Mouse (Mus musculus): Measurements from ENCODE around the gene Tdrkh. TPM values are rescaled to one million over a fixed set of nuclear protein-coding genes. Genes with fewer than 3 reads are reported as not detected.

The Tdrkh gene
- polyA plus RNA-seq, 1 experiment from 2014 or later, result 8.1 TPM

DNA sequence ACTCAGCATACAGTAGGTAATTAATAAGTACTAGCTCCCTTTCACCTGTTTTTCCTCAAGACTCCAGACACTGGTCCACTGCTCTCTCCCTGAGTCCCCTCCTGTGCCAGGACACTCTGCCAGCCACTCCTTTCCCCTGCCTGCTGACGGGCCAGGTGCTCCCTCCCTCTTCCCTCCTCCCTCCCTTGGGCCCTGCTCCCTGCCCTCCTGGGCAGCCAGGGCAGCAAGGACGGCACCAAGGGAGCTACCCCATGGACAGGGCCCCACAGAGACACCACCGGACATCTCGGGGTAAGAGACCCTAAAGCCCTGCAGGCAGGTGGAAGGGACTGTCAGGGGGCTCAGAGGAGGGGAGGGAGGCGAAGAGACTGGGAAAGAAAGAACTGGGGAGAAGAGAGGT lies 40.4 kb upstream of the Tdrkh start, which contains the start of gene Rorc:
Rorc (plus strand) TSS at position 154 of the 400 bp plus-strand sequence.
- H3K9ac ChIP-seq (ENCODE audit: low read depth, low read length), result no peak within 1 kb of the TSS; the same call in 1 of the 2 replicates
- H3K4me2 ChIP-seq (ENCODE audit: low read depth, low read length), result peak within 1 kb of the TSS; percentile 34
- H3K9me3 ChIP-seq (replicated peaks; ENCODE audit: control insufficient read depth, low read length), result no peaks in the 10 kb centered on the region
- H3K27ac ChIP-seq (ENCODE audit: low read length), result no peak within 1 kb of the TSS
- H3K4me3 ChIP-seq (ENCODE audit: low read depth, low read length), result peak within 1 kb of the TSS; percentile 4; the same call in 1 of the 2 replicates
- no peak for ATAC-seq (ENCODE audit: low read depth)
- no peaks in the 10 kb centered on the region for H3K36me3 ChIP-seq (ENCODE audit: control insufficient read depth, insufficient read depth)
- WGBS (ENCODE audit: insufficient replicate concordance), result 23% methylated on average over 5 of the region's 5 CpGs
- H3K27me3 ChIP-seq (ENCODE audit: control insufficient read depth, insufficient read depth, low read depth, low read length), result no peaks in the 10 kb centered on the region; the same call in 1 of the 2 replicates
- H3K4me1 ChIP-seq (ENCODE audit: control insufficient read depth, low read depth, low read length), result no peaks in the 10 kb centered on the region; the same call in none of the 2 replicates

DNA sequence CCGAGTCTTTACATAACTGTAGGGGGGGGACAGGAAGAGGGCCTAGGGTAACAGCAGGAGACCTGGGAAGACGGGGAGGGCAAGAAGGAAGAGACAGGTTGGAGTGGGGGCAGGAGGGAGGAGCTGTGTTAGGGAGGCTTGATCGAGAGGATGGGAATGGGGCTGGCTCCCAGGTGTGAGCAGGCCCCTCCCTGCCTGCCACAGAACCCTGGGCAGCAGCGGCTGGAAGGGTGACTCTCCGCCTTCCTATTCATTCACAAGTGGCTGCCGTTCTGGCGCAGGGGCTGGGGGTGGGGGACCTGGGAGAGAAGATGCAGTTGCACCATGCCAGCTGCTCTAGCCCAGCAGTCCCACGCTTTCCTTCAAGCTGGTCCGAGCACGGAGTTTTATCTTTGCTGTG lies 40.0 kb upstream of the Tdrkh start:
- no peak for ATAC-seq (ENCODE audit: low read depth)
- 11% methylated on average over 10 of the region's 10 CpGs for WGBS (ENCODE audit: insufficient replicate concordance)
- H3K36me3 ChIP-seq (ENCODE audit: control insufficient read depth, insufficient read depth), result no peaks in the 10 kb centered on the region
- no peak overlapping the region; the same call in 1 of the 2 replicates for H3K9ac ChIP-seq (ENCODE audit: low read depth, low read length)
- H3K27me3 ChIP-seq (ENCODE audit: control insufficient read depth, insufficient read depth, low read depth, low read length), result no peaks in the 10 kb centered on the region; the same call in 1 of the 2 replicates
- H3K4me1 ChIP-seq (ENCODE audit: control insufficient read depth, low read depth, low read length), result no peaks in the 10 kb centered on the region; the same call in none of the 2 replicates
- peak overlapping the region; percentile 34 for H3K4me2 ChIP-seq (ENCODE audit: low read depth, low read length)
- H3K9me3 ChIP-seq (replicated peaks; ENCODE audit: control insufficient read depth, low read length), result no peaks in the 10 kb centered on the region
- H3K27ac ChIP-seq (ENCODE audit: low read length), result no peak overlapping the region
- peak overlapping the region; percentile 4; the same call in 1 of the 2 replicates for H3K4me3 ChIP-seq (ENCODE audit: low read depth, low read length)

DNA sequence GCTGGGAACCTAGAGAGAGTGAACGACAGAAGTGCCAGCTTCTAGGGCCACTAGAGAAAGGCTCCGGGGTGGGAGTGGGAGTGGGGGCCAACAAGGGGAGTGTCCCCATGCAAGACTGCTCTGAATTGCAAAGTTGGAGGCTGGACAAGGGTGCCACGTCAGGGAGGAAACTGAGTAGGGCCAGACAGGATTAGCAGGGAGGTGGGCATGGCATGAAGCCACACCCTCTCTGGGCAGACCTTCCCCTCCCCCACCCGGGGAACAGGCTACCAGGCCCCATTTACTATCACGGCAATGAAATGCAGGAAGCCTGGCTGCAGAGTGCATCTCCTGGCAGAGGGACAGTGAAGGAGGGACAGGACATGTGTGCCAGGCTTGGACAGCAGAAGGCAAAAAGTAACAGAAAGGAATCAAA lies 39.5 kb upstream of the Tdrkh start:
- Histone ChIP-seq H3K27ac (ENCODE audit: low read length) (no peak overlapping the region), H3K4me3 (ENCODE audit: low read depth, low read length) (no peak overlapping the region)
- ATAC-seq (ENCODE audit: low read depth), result no peak

DNA sequence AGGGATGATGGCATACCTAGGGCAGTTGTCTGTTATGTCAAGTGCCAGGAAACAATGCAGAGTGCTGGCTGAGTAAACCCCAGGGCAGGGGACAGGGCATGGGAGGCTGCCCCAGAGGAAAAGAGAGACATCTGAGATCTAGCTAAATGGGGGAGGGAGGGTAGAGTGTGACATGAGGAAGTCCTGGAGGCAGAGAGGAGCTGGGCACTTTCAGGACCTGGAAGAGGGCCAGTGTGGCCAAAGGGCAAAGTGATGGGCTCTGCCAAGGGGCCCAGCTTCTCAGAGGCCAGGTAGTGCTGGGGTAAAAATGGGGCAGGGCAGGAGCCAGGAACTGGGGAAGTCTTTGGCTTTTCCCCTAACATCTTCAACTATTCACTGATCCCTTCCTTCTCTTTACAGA lies 38.4 kb upstream of the Tdrkh start:
- no peaks in the 10 kb centered on the region; the same call in 1 of the 2 replicates for H3K27me3 ChIP-seq (ENCODE audit: control insufficient read depth, insufficient read depth, low read depth, low read length)
- ATAC-seq (ENCODE audit: low read depth), result no peak
- no peaks in the 10 kb centered on the region for H3K9me3 ChIP-seq (replicated peaks; ENCODE audit: control insufficient read depth, low read length)
- no peak overlapping the region for H3K4me2 ChIP-seq (ENCODE audit: low read depth, low read length)
- H3K9ac ChIP-seq (ENCODE audit: low read depth, low read length), result no peak overlapping the region
- H3K27ac ChIP-seq (ENCODE audit: low read length), result no peak overlapping the region
- H3K4me3 ChIP-seq (ENCODE audit: low read depth, low read length), result no peak overlapping the region
- H3K4me1 ChIP-seq (ENCODE audit: control insufficient read depth, low read depth, low read length), result no peaks in the 10 kb centered on the region; the same call in none of the 2 replicates
- H3K36me3 ChIP-seq (ENCODE audit: control insufficient read depth, insufficient read depth), result no peaks in the 10 kb centered on the region

More for the DNA sequence above, 39.5 kb upstream of the Tdrkh start:
- no peaks in the 10 kb centered on the region; the same call in 1 of the 2 replicates for H3K27me3 ChIP-seq (ENCODE audit: control insufficient read depth, insufficient read depth, low read depth, low read length)
- no peaks in the 10 kb centered on the region for H3K36me3 ChIP-seq (ENCODE audit: control insufficient read depth, insufficient read depth)
- peak overlapping the region; percentile 34; the same call in 1 of the 2 replicates for H3K4me2 ChIP-seq (ENCODE audit: low read depth, low read length)
- no peaks in the 10 kb centered on the region for H3K9me3 ChIP-seq (replicated peaks; ENCODE audit: control insufficient read depth, low read length)
- no peaks in the 10 kb centered on the region; the same call in none of the 2 replicates for H3K4me1 ChIP-seq (ENCODE audit: control insufficient read depth, low read depth, low read length)
- WGBS (ENCODE audit: insufficient replicate concordance), result 5% methylated on average over 5 of the region's 5 CpGs
- no peak overlapping the region; the same call in 1 of the 2 replicates for H3K9ac ChIP-seq (ENCODE audit: low read depth, low read length)

DNA sequence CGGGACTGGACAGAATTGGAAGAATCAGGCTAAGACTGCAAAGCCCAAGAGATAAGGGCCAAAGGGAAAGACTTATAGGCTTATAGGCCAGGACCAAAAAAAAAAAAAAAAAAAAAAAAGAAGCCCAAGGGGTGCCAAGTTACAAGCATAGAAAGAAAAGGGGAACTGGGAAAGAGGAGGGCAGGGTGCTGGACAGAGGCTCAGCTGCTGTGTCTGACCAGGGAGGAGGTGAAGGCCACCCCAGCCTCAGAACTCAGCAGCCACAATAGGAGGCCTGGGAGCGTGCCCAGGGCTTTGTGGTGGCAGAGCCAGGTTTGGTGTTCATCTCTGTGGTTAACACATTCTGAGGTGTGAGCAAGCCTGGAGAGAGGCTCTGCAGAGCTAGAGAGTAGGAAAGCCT lies 37.9 kb upstream of the Tdrkh start:
- no peaks in the 10 kb centered on the region for H3K36me3 ChIP-seq (ENCODE audit: control insufficient read depth, insufficient read depth)
- no peaks in the 10 kb centered on the region; the same call in none of the 2 replicates for H3K4me1 ChIP-seq (ENCODE audit: control insufficient read depth, low read depth, low read length)
- no peak overlapping the region for H3K4me2 ChIP-seq (ENCODE audit: low read depth, low read length)

DNA sequence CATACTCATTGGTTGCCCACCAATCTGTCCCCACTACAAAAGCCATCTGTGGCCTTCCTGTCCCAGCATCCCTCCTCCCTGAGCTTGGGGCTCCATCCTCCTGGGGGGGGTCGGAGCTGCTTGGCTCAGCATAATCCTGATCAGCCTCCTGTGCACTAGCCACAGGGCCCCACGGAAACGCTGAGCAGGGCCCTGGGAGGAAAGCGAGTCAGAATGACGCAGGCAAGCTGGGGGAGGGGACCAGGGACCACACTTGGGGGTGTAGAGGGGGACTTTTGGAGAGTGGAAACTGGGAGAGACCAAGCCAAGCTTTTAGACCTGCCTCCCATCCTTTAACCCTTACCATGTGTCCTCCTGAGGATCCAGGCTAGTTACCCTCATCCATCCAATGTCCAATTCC lies 37.2 kb upstream of the Tdrkh start:
- H3K27ac ChIP-seq (ENCODE audit: low read length), result no peak overlapping the region
- 42% methylated on average over 5 of the region's 5 CpGs for WGBS (ENCODE audit: insufficient replicate concordance)
- no peak overlapping the region for H3K9ac ChIP-seq (ENCODE audit: low read depth, low read length)
- H3K4me1 ChIP-seq (ENCODE audit: control insufficient read depth, low read depth, low read length), result no peaks in the 10 kb centered on the region; the same call in none of the 2 replicates
- no peak overlapping the region for H3K4me3 ChIP-seq (ENCODE audit: low read depth, low read length)
- no peak for ATAC-seq (ENCODE audit: low read depth)
- H3K27me3 ChIP-seq (ENCODE audit: control insufficient read depth, insufficient read depth, low read depth, low read length), result no peaks in the 10 kb centered on the region; the same call in 1 of the 2 replicates
- no peak overlapping the region for H3K4me2 ChIP-seq (ENCODE audit: low read depth, low read length)
- H3K36me3 ChIP-seq (ENCODE audit: control insufficient read depth, insufficient read depth), result no peaks in the 10 kb centered on the region
- no peaks in the 10 kb centered on the region for H3K9me3 ChIP-seq (replicated peaks; ENCODE audit: control insufficient read depth, low read length)

More for the DNA sequence above, 37.9 kb upstream of the Tdrkh start:
- no peaks in the 10 kb centered on the region; the same call in 1 of the 2 replicates for H3K27me3 ChIP-seq (ENCODE audit: control insufficient read depth, insufficient read depth, low read depth, low read length)
- 41% methylated on average over 2 of the region's 2 CpGs for WGBS (ENCODE audit: insufficient replicate concordance)
- H3K9ac ChIP-seq (ENCODE audit: low read depth, low read length), result no peak overlapping the region
- H3K9me3 ChIP-seq (replicated peaks; ENCODE audit: control insufficient read depth, low read length), result no peaks in the 10 kb centered on the region
- ATAC-seq (ENCODE audit: low read depth), result no peak
- no peak overlapping the region for H3K4me3 ChIP-seq (ENCODE audit: low read depth, low read length)
- H3K27ac ChIP-seq (ENCODE audit: low read length), result no peak overlapping the region

DNA sequence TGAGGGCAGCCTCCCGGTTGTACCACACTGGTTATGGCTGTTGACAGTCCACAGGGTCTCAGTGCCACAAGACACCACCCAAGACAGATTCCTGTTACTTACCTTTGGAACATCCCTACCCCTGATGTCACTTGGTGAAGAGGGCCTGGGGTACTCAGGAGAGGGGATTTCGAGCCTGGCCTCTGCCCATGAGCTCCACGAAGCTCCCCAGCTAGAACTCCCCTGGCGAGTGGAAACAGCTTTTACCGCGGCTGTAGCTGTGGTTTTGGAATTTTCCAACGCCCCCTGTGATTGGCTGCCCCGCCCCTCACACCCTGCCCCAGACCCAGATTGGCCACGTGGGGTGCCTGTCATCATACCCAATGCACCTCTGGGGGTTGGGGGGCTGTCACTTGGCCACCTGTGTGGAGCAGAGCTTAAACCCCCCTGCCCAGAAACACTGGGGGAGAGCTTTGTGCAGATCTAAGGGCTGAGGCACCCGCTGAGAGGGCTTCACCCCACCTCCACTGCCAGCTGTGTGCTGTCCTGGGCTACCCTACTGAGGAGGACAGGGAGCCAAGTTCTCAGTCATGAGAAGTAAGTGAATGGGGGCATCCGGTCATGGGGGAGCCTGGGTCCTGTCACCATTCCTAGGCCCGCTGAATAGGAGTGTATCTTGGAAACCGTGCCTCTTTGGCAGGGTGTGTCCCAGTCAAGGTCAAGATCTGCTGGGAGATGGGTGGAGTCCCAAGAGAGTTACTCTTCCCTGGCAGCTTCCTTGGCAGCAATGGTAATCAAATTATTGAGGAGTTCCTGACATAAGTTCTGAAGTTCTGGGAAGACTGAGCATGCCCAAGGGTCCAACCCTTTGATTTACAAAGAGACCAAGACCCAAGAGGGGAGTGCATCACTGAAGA lies 35.8 kb upstream of the Tdrkh start:
- H3K4me2 ChIP-seq (ENCODE audit: low read depth, low read length), result no peak overlapping the region
- H3K36me3 ChIP-seq (ENCODE audit: control insufficient read depth, insufficient read depth), result no peaks in the 10 kb centered on the region
- WGBS (ENCODE audit: insufficient replicate concordance), result 18% methylated on average over 13 of the region's 13 CpGs
- H3K27ac ChIP-seq (ENCODE audit: low read length), result no peak overlapping the region
- no peak overlapping the region for H3K9ac ChIP-seq (ENCODE audit: low read depth, low read length)
- no peaks in the 10 kb centered on the region; the same call in none of the 2 replicates for H3K4me1 ChIP-seq (ENCODE audit: control insufficient read depth, low read depth, low read length)
- no peaks in the 10 kb centered on the region for H3K9me3 ChIP-seq (replicated peaks; ENCODE audit: control insufficient read depth, low read length)
- ATAC-seq (ENCODE audit: low read depth), result no peak
- H3K27me3 ChIP-seq (ENCODE audit: control insufficient read depth, insufficient read depth, low read depth, low read length), result no peaks in the 10 kb centered on the region; the same call in 1 of the 2 replicates
- no peak overlapping the region for H3K4me3 ChIP-seq (ENCODE audit: low read depth, low read length)

DNA sequence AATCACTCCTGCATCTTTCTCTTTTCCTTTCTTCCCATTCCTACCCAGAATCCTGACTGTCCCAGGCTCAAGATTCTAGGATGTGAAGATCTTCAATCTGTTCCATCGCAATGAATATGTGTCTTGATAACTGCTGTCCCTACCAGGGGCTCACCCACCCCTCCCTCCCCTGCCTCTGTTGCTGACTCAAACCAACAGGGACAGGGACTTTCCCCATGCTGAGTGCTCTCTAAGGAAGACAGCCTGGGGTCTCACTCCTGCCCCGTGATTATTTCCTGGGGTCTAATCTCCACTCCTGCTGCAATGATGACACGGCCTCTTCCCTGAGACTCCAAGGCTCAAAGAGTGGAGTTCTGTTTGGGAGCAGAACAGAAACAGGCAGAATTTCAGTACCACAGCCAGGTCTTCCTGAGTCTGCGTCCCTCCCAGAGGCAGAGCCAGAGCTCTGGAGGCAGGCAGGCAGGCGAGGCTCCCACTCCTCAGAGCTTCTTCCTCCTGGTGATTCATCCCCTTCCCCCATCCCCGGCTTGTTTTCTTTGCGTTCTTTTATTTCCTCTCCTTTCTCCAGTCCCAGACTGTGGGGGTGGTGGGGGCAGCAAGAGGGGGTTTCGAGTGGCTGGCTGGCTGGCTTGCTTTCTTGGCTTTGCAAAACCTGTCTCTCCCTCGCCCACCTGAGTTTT lies 33.1 kb upstream of the Tdrkh start:
- H3K4me1 ChIP-seq (ENCODE audit: control insufficient read depth, low read depth, low read length), result no peaks in the 10 kb centered on the region
- no peak for ATAC-seq (ENCODE audit: low read depth)
- no peak overlapping the region for H3K27ac ChIP-seq (ENCODE audit: low read length)
- no peak overlapping the region for H3K4me2 ChIP-seq (ENCODE audit: low read depth, low read length)
- no peaks in the 10 kb centered on the region for H3K9me3 ChIP-seq (replicated peaks; ENCODE audit: control insufficient read depth, low read length)
- H3K9ac ChIP-seq (ENCODE audit: low read depth, low read length), result no peak overlapping the region
- H3K36me3 ChIP-seq (ENCODE audit: control insufficient read depth, insufficient read depth), result no peaks in the 10 kb centered on the region
- WGBS (ENCODE audit: insufficient replicate concordance), result 25% methylated on average over 9 of the region's 9 CpGs
- no peaks in the 10 kb centered on the region for H3K27me3 ChIP-seq (ENCODE audit: control insufficient read depth, insufficient read depth, low read depth, low read length)
- no peak overlapping the region for H3K4me3 ChIP-seq (ENCODE audit: low read depth, low read length)

Measured in liver, embryonic 16.5 days (tissue).